Mouse (Mus musculus): ENCODE measurements at regions not wholly inside any gene's neighbourhood (a gene's known extent, or its start where the extent isn't known, plus 50 kb on each side); places are given as distances from the start of the nearest gene placed in this dataset.

- H3K27me3 ChIP-seq (ENCODE audit: control insufficient read depth, insufficient read depth, low read length): no peaks in the 10 kb centered on the region
- no peaks in the 10 kb centered on the region for H3K4me1 ChIP-seq (replicated peaks; ENCODE audit: control insufficient read depth in 2 of 2, insufficient read depth in 2 of 2, low read length in 1 of 2)
- WGBS (ENCODE audit: insufficient replicate concordance): 66% methylated on average over 9 of the region's 9 CpGs
- H3K27ac ChIP-seq: no peak overlapping the region
- H3K9me3 ChIP-seq (ENCODE audit: control insufficient read depth, low read length): no peaks in the 10 kb centered on the region
- H3K36me3 ChIP-seq (replicated peaks; ENCODE audit: control insufficient read depth, insufficient read depth, low read depth): no peaks in the 10 kb centered on the region
- H3K4me3 ChIP-seq (ENCODE audit: insufficient read depth in 1 of 2, low read depth in 2 of 2, low read length in 2 of 2): no peak overlapping the region
- no peak overlapping the region for H3K4me2 ChIP-seq (ENCODE audit: low read depth)
- no peak for ATAC-seq (ENCODE audit: insufficient read depth)
- no peak for DNase-seq (ENCODE audit: low read depth in 3 of 3, low spot score in 3 of 3)
- H3K9ac ChIP-seq (replicated peaks): no peak overlapping the region
- TF ChIP-seq EP300 (IDR thresholded peaks at IDR 0.05; ENCODE audit: low read depth) (no peak), CTCF (IDR thresholded peaks at IDR 0.05; ENCODE audit: low read depth) (peak; percentile 65)
These were observed 58.5 kb upstream of the Top1 start for GRCm38 (mm10) chr2:160587015-160587835.

- TF ChIP-seq CTCF (IDR thresholded peaks at IDR 0.05; ENCODE audit: low read depth) (no peak), EP300 (IDR thresholded peaks at IDR 0.05; ENCODE audit: low read depth) (no peak)
- Histone ChIP-seq H3K9ac (replicated peaks) (no peak overlapping the region), H3K4me2 (ENCODE audit: low read depth) (no peak overlapping the region), H3K4me1 (replicated peaks; ENCODE audit: control insufficient read depth in 2 of 2, insufficient read depth in 2 of 2, low read length in 1 of 2) (no peaks in the 10 kb centered on the region), H3K27ac (no peak overlapping the region), H3K36me3 (replicated peaks; ENCODE audit: control insufficient read depth, insufficient read depth, low read depth) (no peaks in the 10 kb centered on the region), H3K27me3 (ENCODE audit: control insufficient read depth, insufficient read depth, low read length) (no peaks in the 10 kb centered on the region), H3K4me3 (ENCODE audit: insufficient read depth in 1 of 2, low read depth in 2 of 2, low read length in 2 of 2) (no peak overlapping the region), H3K9me3 (ENCODE audit: control insufficient read depth, low read length) (no peaks in the 10 kb centered on the region)
- DNase-seq (ENCODE audit: low read depth in 3 of 3, low spot score in 3 of 3) (no peak), ATAC-seq (ENCODE audit: insufficient read depth) (no peak)
- WGBS (ENCODE audit: insufficient replicate concordance): 68% methylated on average over 9 of the region's 9 CpGs
These were observed 57.3 kb upstream of the Top1 start for GRCm38 (mm10) chr2:160588401-160588800.

GRCm38 (mm10) chr2:160590209-160590910 lies 55.3 kb upstream of the Top1 start:
- 55% methylated on average over 13 of the region's 13 CpGs for WGBS (ENCODE audit: insufficient replicate concordance)
- no peak for DNase-seq (ENCODE audit: low read depth in 3 of 3, low spot score in 3 of 3)
- H3K4me3 ChIP-seq (ENCODE audit: insufficient read depth in 1 of 2, low read depth in 2 of 2, low read length in 2 of 2): no peak overlapping the region
- H3K27ac ChIP-seq: no peak overlapping the region
- H3K4me1 ChIP-seq (replicated peaks; ENCODE audit: control insufficient read depth in 2 of 2, insufficient read depth in 2 of 2, low read length in 1 of 2): no peaks in the 10 kb centered on the region
- no peak overlapping the region for H3K4me2 ChIP-seq (ENCODE audit: low read depth)
- H3K36me3 ChIP-seq (replicated peaks; ENCODE audit: control insufficient read depth, insufficient read depth, low read depth): no peaks in the 10 kb centered on the region
- no peak overlapping the region for H3K9ac ChIP-seq (replicated peaks)
- ATAC-seq (ENCODE audit: insufficient read depth): no peak
- no peak for TF ChIP-seq CTCF (IDR thresholded peaks at IDR 0.05; ENCODE audit: low read depth)
- TF ChIP-seq EP300 (IDR thresholded peaks at IDR 0.05; ENCODE audit: low read depth): no peak
- H3K9me3 ChIP-seq (ENCODE audit: control insufficient read depth, low read length): no peaks in the 10 kb centered on the region
- H3K27me3 ChIP-seq (ENCODE audit: control insufficient read depth, insufficient read depth, low read length): no peaks in the 10 kb centered on the region

- Histone ChIP-seq H3K36me3 (replicated peaks; ENCODE audit: control insufficient read depth, insufficient read depth, low read depth) (no peaks in the 10 kb centered on the region), H3K9me3 (ENCODE audit: control insufficient read depth, low read length) (no peaks in the 10 kb centered on the region), H3K4me2 (ENCODE audit: low read depth) (no peak overlapping the region), H3K27ac (no peak overlapping the region), H3K4me1 (replicated peaks; ENCODE audit: control insufficient read depth in 2 of 2, insufficient read depth in 2 of 2, low read length in 1 of 2) (no peaks in the 10 kb centered on the region), H3K9ac (replicated peaks) (no peak overlapping the region), H3K27me3 (ENCODE audit: control insufficient read depth, insufficient read depth, low read length) (no peaks in the 10 kb centered on the region), H3K4me3 (ENCODE audit: insufficient read depth in 1 of 2, low read depth in 2 of 2, low read length in 2 of 2) (no peak overlapping the region)
- DNase-seq (ENCODE audit: low read depth in 3 of 3, low spot score in 3 of 3) (no peak), ATAC-seq (ENCODE audit: insufficient read depth) (no peak)
- TF ChIP-seq CTCF (IDR thresholded peaks at IDR 0.05; ENCODE audit: low read depth) (no peak), EP300 (IDR thresholded peaks at IDR 0.05; ENCODE audit: low read depth) (no peak)
- 55% methylated on average over 18 of the region's 18 CpGs for WGBS (ENCODE audit: insufficient replicate concordance)
These were observed 54.1 kb upstream of the Top1 start for GRCm38 (mm10) chr2:160591446-160592180.

GRCm38 (mm10) chr2:160593035-160593434 lies 52.7 kb upstream of the Top1 start:
- 5% methylated on average over 2 of the region's 2 CpGs for WGBS (ENCODE audit: insufficient replicate concordance)
- no peak overlapping the region for H3K27ac ChIP-seq
- no peak overlapping the region for H3K4me3 ChIP-seq (ENCODE audit: insufficient read depth in 1 of 2, low read depth in 2 of 2, low read length in 2 of 2)
- ATAC-seq (ENCODE audit: insufficient read depth): no peak
- H3K4me1 ChIP-seq (replicated peaks; ENCODE audit: control insufficient read depth in 2 of 2, insufficient read depth in 2 of 2, low read length in 1 of 2): no peaks in the 10 kb centered on the region
- DNase-seq (ENCODE audit: low read depth in 3 of 3, low spot score in 3 of 3): peak; percentile 34 to 57 (median 38)
- no peak overlapping the region for H3K9ac ChIP-seq (replicated peaks)
- no peak for TF ChIP-seq EP300 (IDR thresholded peaks at IDR 0.05; ENCODE audit: low read depth)
- peak; percentile 96 for TF ChIP-seq CTCF (IDR thresholded peaks at IDR 0.05; ENCODE audit: low read depth)
- H3K9me3 ChIP-seq (ENCODE audit: control insufficient read depth, low read length): no peaks in the 10 kb centered on the region
- no peak overlapping the region for H3K4me2 ChIP-seq (ENCODE audit: low read depth)
- H3K36me3 ChIP-seq (replicated peaks; ENCODE audit: control insufficient read depth, insufficient read depth, low read depth): no peaks in the 10 kb centered on the region
- H3K27me3 ChIP-seq (ENCODE audit: control insufficient read depth, insufficient read depth, low read length): peaks cover 3% of the 10 kb centered on the region

Data from liver, embryonic 14.5 days (tissue).